Mouse (Mus musculus): ENCODE results near the gene Grb7.

DNA sequence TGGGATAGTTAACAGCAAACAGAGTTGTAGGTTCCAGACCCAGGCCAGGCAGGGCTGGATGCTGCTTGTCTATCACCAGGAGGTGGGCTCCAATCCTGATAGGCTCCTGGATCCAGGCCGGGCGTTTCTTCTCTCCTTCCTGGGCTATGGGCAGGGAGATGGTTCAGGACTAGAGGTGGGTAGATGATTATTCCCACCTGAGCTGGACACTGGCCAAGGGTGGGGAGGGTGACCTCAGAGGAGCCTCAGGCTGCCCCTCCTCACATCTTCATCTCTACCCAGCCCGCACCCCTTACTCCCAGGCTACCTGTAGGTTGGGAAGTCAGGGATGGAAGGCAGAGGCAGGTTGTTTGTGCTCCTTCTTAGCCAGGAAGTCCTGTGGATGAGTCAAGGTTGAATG lies 3.2 kb downstream of the Grb7 start:
- no peak for TF ChIP-seq USF1 (IDR thresholded peaks at IDR 0.05; ENCODE audit: low read depth, low read length)
- TF ChIP-seq UBTF (IDR thresholded peaks at IDR 0.05; ENCODE audit: low read depth, low read length): 0 out of 2 replicates have a peak, but pooled peaks have one; percentile 8
- no peak for TF ChIP-seq RAD21 (IDR thresholded peaks at IDR 0.05; ENCODE audit: low read depth, low read length)
